Mouse (Mus musculus) liver, embryonic 11.5 days (tissue): Measurements from ENCODE around the gene Mr1. TPM values are rescaled to one million over a fixed set of nuclear protein-coding genes. Genes with fewer than 3 reads are reported as not detected.

ENCODE experiments used
- ATAC-seq: fragments of 200-750 bp; cut with Nextera tagmentation; replicated peaks from 2 replicates; pipeline ENCODE4 v1.8.0; 2017; ENCODE audit warnings: moderate number of reproducible peaks, mild to moderate bottlenecking, moderate TSS enrichment, moderate library complexity; ENCODE audit not compliant: low FRiP score
- DNase-seq: peaks from one replicate; pipeline ENCODE4 v3.0.0-alpha.2; 2017; ENCODE audit warnings: low spot score
- H3K27ac ChIP-seq: fragments of 300-500 bp; sonication (generic); 2 replicates; pipeline ENCODE4 v1.5.1; 2014; ENCODE audit warnings: mild to moderate bottlenecking, low read depth, low read length, control low read depth
- H3K27me3 ChIP-seq: fragments of 300-500 bp; sonication (generic); replicated peaks from 2 replicates; pipeline ENCODE4 v1.6.1; 2014; ENCODE audit warnings: low read length, mixed read lengths; ENCODE audit not compliant: control insufficient read depth, insufficient read depth
- H3K36me3 ChIP-seq: fragments of 300-500 bp; sonication (generic); 2 replicates; pipeline ENCODE4 v1.6.1; 2014; ENCODE audit warnings: mild to moderate bottlenecking, low read length, moderate library complexity, mixed read lengths; ENCODE audit not compliant: control insufficient read depth, insufficient read depth
- H3K4me1 ChIP-seq: fragments of 300-500 bp; sonication (generic); replicated peaks from 2 replicates; pipeline ENCODE4 v1.6.1; 2014; ENCODE audit warnings: low read length, mixed read lengths; ENCODE audit not compliant: control insufficient read depth, insufficient read depth
- H3K4me2 ChIP-seq: fragments of 300-500 bp; sonication (generic); 2 replicates; pipeline ENCODE4 v1.6.1; 2014; ENCODE audit warnings: mild to moderate bottlenecking, control low read depth, moderate library complexity
- H3K4me3 ChIP-seq: fragments of 300-500 bp; sonication (generic); 2 replicates; pipeline ENCODE4 v1.5.1; 2014; ENCODE audit warnings: low read depth, low read length, control low read depth
- H3K9ac ChIP-seq: fragments of 300-500 bp; sonication (generic); 2 replicates; pipeline ENCODE4 v1.6.1; 2014; ENCODE audit warnings: low read depth, low read length, control low read depth
- H3K9me3 ChIP-seq: fragments of 300-500 bp; sonication (generic); 2 replicates; pipeline ENCODE4 v1.6.1; 2016; ENCODE audit warnings: low read length, inconsistent platforms, mixed read lengths; ENCODE audit not compliant: control insufficient read depth
- WGBS: fragments of 180-500 bp; shearing (Covaris S2); extraction: QIAGEN DNeasy Blood & Tissue Kit; methylation state at CpG from one replicate; pipeline ENCODE4 v1.1.7; 2014; 5-methylcytosine and 5-hydroxymethylcytosine counted together
- polyA plus RNA-seq: library from polyadenylated mRNA; unstranded; fragments of >200 nt; fragmentation: Nextera tagmentation; extraction: Ambion mirVana; gene quantifications from 2 replicates; pipeline ENCODE4 v1.2.1, GENCODE M21; 2014

The Mr1 gene
- polyA plus RNA-seq, 1 experiment from 2014 or later: 0.81 TPM

DNA sequence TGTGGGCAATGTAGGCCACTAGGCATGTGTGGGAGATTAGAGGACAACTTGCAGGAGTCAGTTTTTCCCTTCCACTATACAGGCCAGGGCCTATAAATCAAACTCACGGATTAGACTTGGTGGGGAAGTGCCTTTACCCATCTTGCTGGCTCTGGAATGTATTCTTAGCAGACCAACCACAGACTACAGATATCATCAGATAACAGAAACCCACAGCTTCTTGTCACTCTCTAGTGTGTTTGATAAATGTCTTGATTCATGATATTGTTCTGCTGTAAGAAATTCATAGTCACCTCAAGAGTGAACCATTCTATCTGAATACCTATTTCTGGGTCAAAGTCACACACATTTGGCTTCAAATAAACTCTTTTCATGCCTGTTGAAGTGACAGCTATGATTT, 26.9 kb downstream of the Mr1 start:
- WGBS: 58% methylated on average over 1 of the region's 1 CpGs
- H3K36me3 ChIP-seq: no peaks in the 10 kb centered on the region
- H3K4me2 ChIP-seq: no peak overlapping the region
- H3K27ac ChIP-seq: no peak overlapping the region
- peaks cover 5% of the 10 kb centered on the region; the same call in 1 of the 2 replicates for H3K27me3 ChIP-seq
- ATAC-seq (no peak), DNase-seq (no peak)
- no peaks in the 10 kb centered on the region; the same call in 1 of the 2 replicates for H3K4me1 ChIP-seq
- H3K9me3 ChIP-seq: no peaks in the 10 kb centered on the region
- no peak overlapping the region for H3K9ac ChIP-seq
- H3K4me3 ChIP-seq: no peak overlapping the region

DNA sequence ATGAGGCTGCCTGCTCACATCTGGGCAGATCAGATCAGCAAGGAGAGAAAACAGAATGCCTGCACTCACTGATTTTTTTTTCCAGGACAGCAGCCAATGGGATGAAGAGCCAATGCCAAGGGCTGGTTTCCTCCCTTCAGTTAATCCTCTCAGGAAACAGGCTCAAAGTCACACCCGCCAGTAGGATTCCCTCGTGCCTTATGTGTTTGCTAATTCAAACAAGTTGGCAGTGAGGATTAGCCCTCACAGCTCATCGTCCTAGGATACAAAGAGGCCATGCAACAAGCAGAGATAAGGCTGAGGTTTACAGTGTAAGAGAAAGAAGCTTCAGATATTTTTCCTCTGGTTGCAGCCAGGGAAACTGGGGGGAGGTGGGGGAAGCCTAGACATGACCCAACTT, 32.7 kb downstream of the Mr1 start:
- DNase-seq (no peak), ATAC-seq (no peak)
- no peak overlapping the region for H3K4me3 ChIP-seq
- no peak overlapping the region for H3K27ac ChIP-seq
- no peak overlapping the region for H3K4me2 ChIP-seq
- WGBS: 16% methylated on average over 3 of the region's 3 CpGs
- peaks cover 8% of the 10 kb centered on the region for H3K4me1 ChIP-seq
- H3K9me3 ChIP-seq: no peaks in the 10 kb centered on the region
- H3K36me3 ChIP-seq: no peaks in the 10 kb centered on the region
- H3K9ac ChIP-seq: no peak overlapping the region
- peaks cover 10% of the 10 kb centered on the region; the same call in 1 of the 2 replicates for H3K27me3 ChIP-seq

DNA sequence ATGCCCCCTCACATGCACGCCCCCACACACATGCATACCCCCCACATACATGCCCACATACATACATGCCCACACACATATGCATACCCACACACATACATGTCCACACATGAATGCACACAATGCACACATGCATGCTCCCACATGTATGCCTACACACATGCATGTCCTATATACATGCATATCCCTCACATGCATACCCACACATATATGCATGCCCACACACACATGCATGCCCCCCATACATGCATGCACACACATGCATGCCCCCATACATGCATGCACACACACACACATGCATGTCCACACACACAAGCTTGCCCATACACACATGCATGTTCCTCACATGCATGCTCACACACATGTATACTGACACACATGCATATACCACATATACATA, 33.7 kb downstream of the Mr1 start:
- peaks cover 10% of the 10 kb centered on the region; the same call in 1 of the 2 replicates for H3K27me3 ChIP-seq
- WGBS: 82% methylated on average over 1 of the region's 1 CpGs
- H3K9ac ChIP-seq: no peak overlapping the region
- no peaks in the 10 kb centered on the region for H3K36me3 ChIP-seq
- no peak for ATAC-seq
- no peak for DNase-seq
- H3K4me1 ChIP-seq: peaks cover 8% of the 10 kb centered on the region
- H3K4me2 ChIP-seq: no peak overlapping the region
- H3K9me3 ChIP-seq: no peaks in the 10 kb centered on the region
- no peak overlapping the region for H3K4me3 ChIP-seq
- no peak overlapping the region for H3K27ac ChIP-seq

DNA sequence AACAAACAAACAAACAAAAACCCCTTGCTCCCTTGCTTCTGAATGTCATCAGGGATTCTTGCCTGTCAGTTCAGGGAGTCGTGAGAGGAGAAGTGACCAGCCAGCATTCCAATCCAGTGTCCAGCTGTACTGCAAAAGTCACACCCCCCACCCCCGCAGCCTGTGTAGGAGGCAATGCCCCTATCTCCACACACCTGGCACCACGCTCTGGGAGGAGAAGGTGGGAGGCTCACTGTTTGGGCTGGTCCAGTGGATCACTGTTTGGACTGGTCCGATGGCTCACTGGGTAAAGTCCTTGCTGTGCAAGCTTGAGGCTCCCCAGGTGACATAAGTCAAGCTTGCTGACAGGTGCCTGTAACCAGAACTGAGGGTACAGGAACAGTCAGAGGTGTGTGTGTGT, 34.5 kb downstream of the Mr1 start:
- no peak overlapping the region for H3K9ac ChIP-seq
- ATAC-seq (no peak; the same call in 1 of the 2 replicates), DNase-seq (no peak)
- peaks cover 8% of the 10 kb centered on the region for H3K4me1 ChIP-seq
- H3K4me2 ChIP-seq: no peak overlapping the region
- peaks cover 10% of the 10 kb centered on the region; the same call in 1 of the 2 replicates for H3K27me3 ChIP-seq
- H3K4me3 ChIP-seq: no peak overlapping the region
- no peaks in the 10 kb centered on the region for H3K36me3 ChIP-seq
- H3K27ac ChIP-seq: no peak overlapping the region
- H3K9me3 ChIP-seq: no peaks in the 10 kb centered on the region
- WGBS: 47% methylated on average over 4 of the region's 4 CpGs

DNA sequence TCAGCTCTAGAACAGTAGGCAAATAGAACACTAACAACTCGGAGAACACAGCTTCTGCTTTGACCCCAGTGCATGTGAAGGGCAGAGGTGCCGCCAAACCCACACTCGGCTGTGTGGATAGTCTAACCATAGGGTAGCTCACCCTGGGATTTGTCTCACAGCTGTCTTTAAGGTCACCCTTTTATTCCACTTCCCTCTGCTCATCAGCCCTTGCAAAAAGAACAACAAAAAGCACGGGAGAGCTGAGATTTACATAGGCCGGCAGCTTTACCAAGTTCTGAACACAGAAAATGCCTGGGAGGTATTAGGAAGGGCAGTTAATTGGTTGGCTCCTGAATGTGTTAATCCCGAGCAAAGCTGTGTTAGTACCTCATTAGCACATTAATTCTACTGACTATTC, 35.1 kb downstream of the Mr1 start:
- H3K4me2 ChIP-seq: no peak overlapping the region
- H3K4me1 ChIP-seq: peaks cover 8% of the 10 kb centered on the region
- ATAC-seq (no peak), DNase-seq (no peak)
- H3K27me3 ChIP-seq: peaks cover 5% of the 10 kb centered on the region; the same call in 1 of the 2 replicates
- no peaks in the 10 kb centered on the region for H3K36me3 ChIP-seq
- H3K4me3 ChIP-seq: no peak overlapping the region
- no peak overlapping the region for H3K9ac ChIP-seq
- H3K27ac ChIP-seq: no peak overlapping the region
- H3K9me3 ChIP-seq: no peaks in the 10 kb centered on the region
- WGBS: 43% methylated on average over 6 of the region's 6 CpGs

DNA sequence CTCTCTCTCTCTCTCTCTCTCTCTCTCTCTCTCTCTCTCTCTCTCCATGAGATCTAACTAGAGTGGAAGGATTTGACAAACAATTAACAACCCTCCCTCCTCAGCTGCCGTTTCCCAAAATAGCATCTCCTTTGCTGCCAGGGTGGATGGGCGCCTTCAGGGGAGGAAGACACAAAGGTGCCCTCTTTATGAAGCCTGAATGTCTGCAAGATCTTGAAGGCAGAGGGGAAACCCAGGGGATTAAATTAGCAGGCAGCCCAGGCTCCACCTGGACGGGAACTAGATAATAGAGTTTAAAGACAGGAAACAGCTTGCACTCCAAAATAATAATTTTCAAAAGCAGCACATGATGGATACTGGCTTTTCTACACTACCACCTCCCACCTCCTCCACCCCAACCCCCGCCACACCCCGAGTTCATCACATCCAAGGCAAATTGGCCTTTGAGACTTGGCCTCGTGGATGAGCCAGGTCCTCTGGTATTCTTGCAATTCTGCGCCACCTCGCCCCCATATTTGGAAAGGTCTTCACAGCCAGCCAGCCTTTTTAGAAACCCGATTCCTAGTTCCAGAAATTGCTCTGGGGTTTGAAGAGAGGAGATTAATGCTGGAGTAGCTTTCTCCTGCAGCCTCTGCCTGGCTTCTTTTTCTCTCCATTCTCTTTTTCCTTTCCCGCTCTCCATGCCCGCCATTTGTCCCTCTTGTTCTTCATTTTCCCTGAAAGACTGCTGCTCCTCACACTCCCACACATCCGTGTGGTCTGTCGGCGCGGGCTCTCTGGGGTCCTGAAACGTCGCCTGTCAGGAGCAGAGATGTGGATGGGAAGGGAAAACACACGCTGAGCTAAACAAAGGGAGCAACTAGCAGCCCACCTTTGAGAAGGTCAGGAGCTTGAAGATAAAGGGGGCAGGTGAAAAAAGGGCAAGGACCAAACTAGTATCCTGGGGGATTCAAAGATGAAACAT, 36.9 kb downstream of the Mr1 start:
- WGBS: 32% methylated on average over 18 of the region's 18 CpGs
- H3K9me3 ChIP-seq: no peaks in the 10 kb centered on the region

DNA sequence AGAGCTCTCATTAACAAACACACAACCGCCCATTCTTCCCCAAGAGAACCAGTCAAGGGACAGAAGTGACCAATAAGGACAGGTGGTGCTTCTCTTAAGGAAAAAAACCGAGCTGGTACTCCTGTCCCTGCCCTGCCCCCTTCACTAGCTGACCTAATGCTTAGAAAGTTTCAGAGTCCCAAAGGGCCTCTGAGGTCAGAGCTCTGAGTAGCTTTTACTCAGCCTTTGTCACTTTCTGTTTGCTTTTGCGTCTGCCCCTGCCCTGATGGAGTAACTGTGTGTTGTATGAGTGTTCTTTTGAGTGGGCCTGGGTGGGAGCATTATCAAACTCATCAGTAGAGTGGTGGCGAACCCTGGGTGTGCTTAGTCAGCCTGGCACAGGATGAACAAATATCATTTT, 38.2 kb downstream of the Mr1 start:
- no peak overlapping the region for H3K9ac ChIP-seq
- 0 out of 2 replicates have a peak, but pooled peaks cover 5% of the 10 kb centered on the region for H3K27me3 ChIP-seq
- H3K4me1 ChIP-seq: no peaks in the 10 kb centered on the region
- H3K4me2 ChIP-seq: no peak overlapping the region
- 40% methylated on average over 4 of the region's 4 CpGs for WGBS
- no peaks in the 10 kb centered on the region for H3K36me3 ChIP-seq
- DNase-seq (no peak), ATAC-seq (no peak)
- no peaks in the 10 kb centered on the region for H3K9me3 ChIP-seq
- H3K4me3 ChIP-seq: no peak overlapping the region
- no peak overlapping the region for H3K27ac ChIP-seq

More for the DNA sequence above, 36.9 kb downstream of the Mr1 start:
- Histone ChIP-seq H3K27me3 (0 out of 2 replicates have a peak, but pooled peaks cover 5% of the 10 kb centered on the region), H3K27ac (no peak overlapping the region), H3K4me3 (no peak overlapping the region), H3K4me1 (peaks cover 8% of the 10 kb centered on the region), H3K36me3 (no peaks in the 10 kb centered on the region), H3K4me2 (no peak overlapping the region), H3K9ac (no peak overlapping the region)
- DNase-seq (no peak), ATAC-seq (no peak)

DNA sequence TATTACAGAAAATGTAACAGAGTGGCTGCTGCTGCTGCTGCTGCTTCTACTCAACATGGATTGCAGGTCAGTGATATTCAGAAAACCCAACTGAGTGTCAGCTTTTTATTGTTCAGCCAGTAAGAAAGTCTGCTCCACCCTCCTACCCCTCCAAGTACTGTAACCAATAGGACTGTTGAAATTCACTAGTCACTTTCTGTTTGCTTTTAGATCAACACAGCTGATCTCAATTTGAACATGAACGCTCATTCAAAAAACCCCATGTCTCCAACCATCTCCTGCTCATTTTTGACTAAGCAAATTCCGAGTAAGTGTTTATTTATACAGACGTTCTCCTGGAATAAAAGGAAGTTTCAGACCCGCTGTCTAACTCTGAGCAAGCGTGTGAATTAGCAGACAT, 38.8 kb downstream of the Mr1 start:
- no peak overlapping the region for H3K4me2 ChIP-seq
- no peaks in the 10 kb centered on the region for H3K9me3 ChIP-seq
- 0 out of 2 replicates have a peak, but pooled peaks cover 5% of the 10 kb centered on the region for H3K27me3 ChIP-seq
- H3K4me3 ChIP-seq: no peak overlapping the region
- no peak overlapping the region for H3K9ac ChIP-seq
- H3K27ac ChIP-seq: no peak overlapping the region
- WGBS: 35% methylated on average over 5 of the region's 5 CpGs
- no peaks in the 10 kb centered on the region for H3K36me3 ChIP-seq
- no peak for DNase-seq
- ATAC-seq: no peak
- no peaks in the 10 kb centered on the region for H3K4me1 ChIP-seq

DNA sequence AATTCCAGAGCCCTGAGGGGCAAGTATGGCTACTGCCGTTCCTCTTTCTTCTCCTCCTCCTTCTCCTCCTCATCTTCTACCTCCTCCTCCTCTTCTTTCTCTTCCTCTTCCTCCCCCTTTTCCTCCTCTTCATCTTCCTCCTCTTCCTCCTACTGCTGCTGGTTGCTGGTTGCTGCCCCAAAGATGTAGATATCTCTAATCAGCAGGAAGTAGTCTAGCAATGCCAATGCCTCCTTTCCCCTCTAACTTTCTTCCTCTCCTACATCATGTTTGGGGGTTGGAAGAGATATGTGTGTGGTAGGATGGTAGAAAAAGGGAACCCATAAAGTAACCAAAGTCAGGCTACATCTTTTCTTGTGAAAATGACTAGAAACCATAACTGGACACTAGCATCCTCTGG, 40.3 kb downstream of the Mr1 start:
- DNase-seq: no peak
- Histone ChIP-seq H3K4me2 (no peak overlapping the region), H3K36me3 (no peaks in the 10 kb centered on the region), H3K4me3 (no peak overlapping the region), H3K27me3 (0 out of 2 replicates have a peak, but pooled peaks cover under 1% of the 10 kb centered on the region), H3K27ac (no peak overlapping the region), H3K9me3 (no peaks in the 10 kb centered on the region), H3K4me1 (no peaks in the 10 kb centered on the region), H3K9ac (no peak overlapping the region)
- ATAC-seq: no peak
- 64% methylated on average over 1 of the region's 1 CpGs for WGBS
